Mouse (Mus musculus) heart, embryonic 13.5 days (tissue): ENCODE data around the gene Capn10. TPM values are rescaled to one million over a fixed set of nuclear protein-coding genes. Genes with fewer than 3 reads are reported as not detected.

Experiments
- ATAC-seq: fragments of 200-750 bp; cut with Nextera tagmentation; 2 replicates; pipeline ENCODE4 v1.8.0; 2017; ENCODE audit warnings: moderate TSS enrichment; ENCODE audit not compliant: insufficient number of reproducible peaks, low FRiP score, low TSS enrichment; ENCODE audit errors: extremely low read depth
- H3K27ac ChIP-seq: fragments of 300-500 bp; sonication (generic); replicated peaks from 2 replicates; pipeline ENCODE4 v1.5.1; 2015; ENCODE audit warnings: moderate library complexity, mild to moderate bottlenecking, inconsistent platforms
- H3K27me3 ChIP-seq: fragments of 300-500 bp; sonication (generic); replicated peaks from 2 replicates; pipeline ENCODE4 v1.6.1; 2015; ENCODE audit warnings: mild to moderate bottlenecking, inconsistent platforms
- H3K36me3 ChIP-seq: fragments of 300-500 bp; sonication (generic); 2 replicates; pipeline ENCODE4 v1.6.1; 2015; ENCODE audit warnings: mild to moderate bottlenecking, inconsistent platforms
- H3K4me1 ChIP-seq: fragments of 300-500 bp; sonication (generic); 2 replicates; pipeline ENCODE4 v1.6.1; 2015; ENCODE audit warnings: inconsistent platforms
- H3K4me2 ChIP-seq: fragments of 300-500 bp; sonication (generic); 2 replicates; pipeline ENCODE4 v1.6.1; 2015; ENCODE audit warnings: inconsistent platforms, mild to moderate bottlenecking, moderate library complexity
- H3K4me3 ChIP-seq: fragments of 300-500 bp; sonication (generic); 2 replicates; pipeline ENCODE4 v1.5.1; 2015; ENCODE audit warnings: moderate library complexity, mild to moderate bottlenecking, inconsistent platforms
- H3K9ac ChIP-seq: fragments of 300-500 bp; sonication (generic); 2 replicates; pipeline ENCODE4 v1.6.1; 2015; ENCODE audit warnings: inconsistent platforms, mild to moderate bottlenecking, moderate library complexity
- H3K9me3 ChIP-seq: fragments of 300-500 bp; sonication (generic); 2 replicates; pipeline ENCODE4 v1.6.1; 2016; ENCODE audit warnings: inconsistent platforms
- WGBS: fragments of 180-500 bp; shearing (Covaris S2); methylation state at CpG from one replicate; pipeline ENCODE4 v1.1.7; 2015; ENCODE audit warnings: mixed read lengths; 5-methylcytosine and 5-hydroxymethylcytosine counted together
- polyA plus RNA-seq: library from polyadenylated mRNA; unstranded; fragments of >200 nt; fragmentation: Nextera tagmentation; extraction: Ambion mirVana; gene quantifications from 2 replicates; pipeline ENCODE4 v1.2.1, GENCODE M21; 2015

Capn10 gene
- polyA plus RNA-seq, 1 experiment from 2014 or later: 14.9 TPM

DNA sequence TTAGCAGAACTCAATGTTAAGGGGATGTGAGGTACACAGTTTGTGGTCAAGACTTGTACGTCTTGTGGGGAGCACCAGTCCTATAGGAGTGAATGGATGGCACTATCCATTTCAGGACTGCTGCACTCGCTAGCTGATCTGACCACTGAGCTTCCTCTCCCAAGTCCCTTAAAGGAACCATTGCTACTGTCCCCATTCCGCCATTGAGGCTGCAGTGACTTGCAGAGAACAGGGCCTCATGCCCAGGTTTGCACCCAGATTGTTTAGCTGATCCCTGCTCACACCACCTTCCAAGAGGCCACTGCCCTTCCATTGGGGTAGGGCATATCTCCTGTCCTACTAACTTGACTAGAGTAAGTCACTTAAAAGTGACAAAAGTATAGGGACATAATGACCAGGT, 25.5 kb upstream of the Capn10 start:
- no peak for ATAC-seq
- Histone ChIP-seq H3K27me3 (peaks cover 6% of the 10 kb centered on the region), H3K4me1 (peaks cover 43% of the 10 kb centered on the region), H3K4me3 (no peak overlapping the region), H3K4me2 (no peak overlapping the region), H3K9me3 (no peaks in the 10 kb centered on the region), H3K36me3 (no peaks in the 10 kb centered on the region), H3K27ac (no peak overlapping the region), H3K9ac (no peak overlapping the region)
- WGBS: 92% methylated on average over 3 of the region's 3 CpGs

DNA sequence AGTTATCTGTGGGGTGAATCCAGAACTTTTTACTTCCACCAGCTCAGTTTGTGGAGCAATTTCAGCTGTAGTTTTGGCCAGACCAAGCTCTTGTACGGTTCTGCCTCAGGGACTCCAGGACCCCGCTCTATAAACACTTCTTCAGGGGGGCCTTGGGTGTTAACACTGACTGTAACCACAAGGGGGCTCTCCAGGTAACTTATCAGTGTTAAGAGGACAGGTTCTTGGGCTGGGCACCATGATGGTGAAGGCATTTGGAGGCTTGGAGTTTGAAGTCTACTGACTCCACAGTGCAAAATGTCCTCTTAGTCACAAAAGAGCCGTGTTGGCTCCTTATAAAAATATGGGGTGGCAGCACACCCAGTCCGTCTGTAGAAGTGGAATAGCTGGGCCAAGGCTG, 25.1 kb upstream of the Capn10 start:
- WGBS: 68% methylated on average over 4 of the region's 4 CpGs
- no peak for ATAC-seq
- no peak overlapping the region for H3K9ac ChIP-seq

DNA sequence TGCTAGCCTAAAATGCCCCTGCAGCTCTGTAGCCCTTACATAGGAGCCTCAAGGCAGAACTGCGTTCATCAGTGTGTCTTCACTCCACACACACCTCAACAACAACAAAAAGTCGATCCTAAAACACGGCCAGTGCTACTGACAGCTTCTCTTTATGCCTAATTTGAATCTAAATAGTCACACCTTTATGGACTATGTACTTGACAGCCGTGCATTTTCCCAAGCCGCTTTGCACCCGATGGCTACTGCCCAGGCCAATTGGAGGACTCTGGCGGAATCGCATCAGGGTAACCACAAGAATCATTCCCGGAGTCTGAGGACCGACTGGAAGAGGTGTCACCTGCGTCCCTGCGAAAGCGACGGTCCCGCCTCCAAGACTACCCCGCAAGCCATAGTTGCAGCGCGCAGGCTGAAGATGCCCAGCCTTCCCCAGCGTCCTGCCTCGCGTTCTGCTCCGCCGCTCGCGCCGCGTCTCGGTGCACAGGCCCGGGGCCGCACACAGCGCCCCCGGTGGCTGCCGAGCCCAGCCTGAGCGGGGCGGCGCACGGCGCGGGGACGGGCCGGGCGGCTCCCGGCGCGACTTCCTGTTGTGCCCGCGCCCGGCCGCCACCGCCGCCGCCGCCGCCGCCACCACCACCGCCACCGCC, 23.8 kb upstream of the Capn10 start, which contains the start of gene Rnpepl1:
Gene Rnpepl1, plus strand, starts transcription at position 545 of the 647 bp plus-strand sequence.
- Histone ChIP-seq H3K9ac (peak within 1 kb of the TSS; percentile 93), H3K9me3 (no peaks in the 10 kb centered on the region), H3K4me3 (peak within 1 kb of the TSS; percentile 71), H3K4me2 (peak within 1 kb of the TSS; percentile 96), H3K4me1 (peaks cover 43% of the 10 kb centered on the region), H3K27me3 (peaks cover 6% of the 10 kb centered on the region; the same call in 1 of the 2 replicates), H3K27ac (peak within 1 kb of the TSS; percentile 90), H3K36me3 (peaks cover 17% of the 10 kb centered on the region)
- under 1% methylated on average over 42 of the region's 57 CpGs for WGBS
- ATAC-seq: peak; percentile 49

More for the DNA sequence above, 25.1 kb upstream of the Capn10 start:
- Histone ChIP-seq H3K4me2 (no peak overlapping the region), H3K4me3 (no peak overlapping the region), H3K36me3 (peaks cover 4% of the 10 kb centered on the region), H3K27me3 (peaks cover 6% of the 10 kb centered on the region; the same call in 1 of the 2 replicates), H3K9me3 (no peaks in the 10 kb centered on the region), H3K4me1 (peaks cover 43% of the 10 kb centered on the region), H3K27ac (no peak overlapping the region)

DNA sequence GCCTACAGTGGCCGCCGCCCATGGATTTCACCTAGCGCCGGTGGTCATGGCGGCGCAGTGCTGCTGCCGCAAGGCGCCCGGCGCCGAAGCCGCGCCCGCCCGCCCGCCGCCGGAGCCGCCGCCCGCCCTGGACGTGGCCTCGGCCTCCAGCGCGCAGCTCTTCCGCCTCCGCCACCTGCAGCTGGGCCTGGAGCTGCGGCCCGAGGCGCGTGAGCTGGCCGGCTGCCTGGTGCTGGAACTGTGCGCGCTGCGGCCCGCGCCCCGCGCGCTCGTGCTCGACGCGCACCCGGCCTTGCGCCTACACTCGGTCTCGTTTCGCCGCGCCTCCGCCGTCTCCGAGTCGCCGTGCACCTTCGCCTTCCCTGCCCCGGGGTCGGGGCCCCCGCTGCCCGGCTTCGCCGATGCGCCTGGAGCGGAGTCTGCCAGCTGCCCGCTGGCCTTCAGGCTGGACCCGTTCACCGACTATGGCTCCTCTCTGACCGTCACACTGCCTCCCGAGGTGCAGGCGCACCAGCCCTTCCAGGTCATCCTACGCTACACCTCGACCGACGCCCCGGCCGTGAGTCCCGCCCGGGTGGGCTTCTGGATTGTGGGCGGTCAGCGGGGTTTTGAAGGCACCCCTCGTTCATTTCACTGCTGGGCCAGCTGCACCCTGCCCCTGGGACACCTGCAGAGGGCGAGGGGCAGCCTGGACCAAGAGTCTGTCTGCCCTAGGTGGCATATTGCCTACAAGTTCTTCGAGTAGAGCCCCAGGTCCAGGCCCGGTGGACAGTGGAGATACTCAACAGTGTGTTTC, 23.1 kb upstream of the Capn10 start:
- Histone ChIP-seq H3K4me3 (peak overlapping the region; percentile 71), H3K36me3 (peaks cover 24% of the 10 kb centered on the region), H3K27me3 (peaks cover 6% of the 10 kb centered on the region; the same call in 1 of the 2 replicates), H3K9ac (peak overlapping the region; percentile 93), H3K27ac (peak overlapping the region; percentile 90), H3K9me3 (no peaks in the 10 kb centered on the region), H3K4me1 (peaks cover 43% of the 10 kb centered on the region), H3K4me2 (peak overlapping the region; percentile 96)
- 0 out of 2 replicates have a peak, but pooled peaks have one; percentile 5 for ATAC-seq
- 1% methylated on average over 77 of the region's 85 CpGs for WGBS

DNA sequence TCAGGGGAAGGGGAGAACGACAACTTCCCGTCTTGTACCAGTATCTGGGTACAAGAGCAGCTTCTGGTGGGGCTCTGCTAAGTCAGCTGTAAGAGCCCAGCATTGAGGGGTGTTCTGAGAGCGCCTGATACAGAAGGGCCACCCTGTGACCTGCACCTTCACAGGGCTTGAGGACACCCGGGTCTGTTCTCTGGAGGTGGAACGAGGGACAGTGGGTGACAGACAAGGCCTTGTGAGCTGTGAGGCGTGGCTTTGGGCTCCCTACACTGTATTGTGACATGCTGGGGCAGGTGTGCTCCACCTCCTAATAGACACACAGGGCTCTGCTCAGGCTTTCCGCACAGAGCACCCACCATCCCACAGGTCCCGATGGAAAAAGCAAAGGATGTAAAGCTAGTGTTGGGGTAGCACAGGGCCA, 22.4 kb upstream of the Capn10 start:
- peak overlapping the region; percentile 71 for H3K4me3 ChIP-seq
- peaks cover 30% of the 10 kb centered on the region for H3K36me3 ChIP-seq
- H3K9me3 ChIP-seq: no peaks in the 10 kb centered on the region
- H3K4me1 ChIP-seq: peaks cover 37% of the 10 kb centered on the region
- peaks cover 6% of the 10 kb centered on the region; the same call in 1 of the 2 replicates for H3K27me3 ChIP-seq
- ATAC-seq: no peak
- H3K4me2 ChIP-seq: peak overlapping the region; percentile 96
- 48% methylated on average over 8 of the region's 8 CpGs for WGBS
- peak overlapping the region; percentile 90 for H3K27ac ChIP-seq
- peak overlapping the region; percentile 93 for H3K9ac ChIP-seq

DNA sequence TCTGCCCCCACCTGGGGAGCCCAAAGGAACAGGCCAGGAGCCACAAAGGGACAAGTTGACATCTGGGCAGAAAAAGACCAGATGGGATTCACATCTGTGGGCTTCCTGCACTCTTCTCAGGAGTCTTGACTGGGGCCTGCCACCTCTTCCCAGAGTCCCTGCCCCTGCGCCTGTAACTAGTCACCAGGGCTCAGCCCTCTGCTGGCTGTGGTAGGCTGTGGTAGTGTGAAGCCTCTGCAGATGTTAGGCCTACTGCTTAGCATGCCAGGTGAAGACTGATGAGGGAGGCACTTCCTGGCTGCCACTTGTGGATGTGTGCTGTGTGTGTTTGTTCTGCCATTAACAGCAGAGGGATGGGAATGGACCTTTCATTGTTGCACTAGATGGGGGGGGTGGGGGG, 21.9 kb upstream of the Capn10 start:
- H3K27ac ChIP-seq: no peak overlapping the region
- peaks cover 37% of the 10 kb centered on the region for H3K4me1 ChIP-seq
- WGBS: 64% methylated on average over 1 of the region's 1 CpGs
- peaks cover 6% of the 10 kb centered on the region; the same call in 1 of the 2 replicates for H3K27me3 ChIP-seq
- peaks cover 36% of the 10 kb centered on the region for H3K36me3 ChIP-seq
- ATAC-seq: no peak
- H3K4me2 ChIP-seq: peak overlapping the region; percentile 96
- H3K9me3 ChIP-seq: no peaks in the 10 kb centered on the region
- peak overlapping the region; percentile 71 for H3K4me3 ChIP-seq
- peak overlapping the region; percentile 93 for H3K9ac ChIP-seq

DNA sequence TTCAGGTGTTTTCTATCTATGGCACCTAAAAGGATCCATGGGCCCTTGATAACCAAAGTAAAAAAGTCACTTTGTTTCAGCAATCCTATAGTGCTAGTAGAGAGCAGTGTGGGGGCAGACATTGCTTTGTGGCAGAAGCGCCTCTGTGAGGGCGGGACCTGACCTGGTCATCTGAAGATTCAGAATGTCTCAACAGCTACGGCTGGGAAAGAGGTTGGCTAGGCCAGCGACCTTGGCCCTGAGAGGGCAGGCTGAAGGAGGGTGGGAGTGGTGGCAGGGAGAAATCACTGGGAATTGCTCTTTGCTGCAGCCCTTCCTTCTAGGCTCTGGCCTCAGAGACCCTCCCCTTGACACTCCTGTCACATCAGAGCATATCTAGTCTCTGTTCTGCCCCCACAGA, 19.9 kb upstream of the Capn10 start:
- H3K36me3 ChIP-seq: peaks cover 56% of the 10 kb centered on the region
- H3K4me1 ChIP-seq: peaks cover 29% of the 10 kb centered on the region
- H3K9ac ChIP-seq: no peak overlapping the region
- no peak overlapping the region for H3K4me2 ChIP-seq
- H3K27me3 ChIP-seq: no peaks in the 10 kb centered on the region
- WGBS: 69% methylated on average over 4 of the region's 4 CpGs
- no peak for ATAC-seq
- H3K27ac ChIP-seq: no peak overlapping the region
- H3K4me3 ChIP-seq: no peak overlapping the region
- no peaks in the 10 kb centered on the region for H3K9me3 ChIP-seq

DNA sequence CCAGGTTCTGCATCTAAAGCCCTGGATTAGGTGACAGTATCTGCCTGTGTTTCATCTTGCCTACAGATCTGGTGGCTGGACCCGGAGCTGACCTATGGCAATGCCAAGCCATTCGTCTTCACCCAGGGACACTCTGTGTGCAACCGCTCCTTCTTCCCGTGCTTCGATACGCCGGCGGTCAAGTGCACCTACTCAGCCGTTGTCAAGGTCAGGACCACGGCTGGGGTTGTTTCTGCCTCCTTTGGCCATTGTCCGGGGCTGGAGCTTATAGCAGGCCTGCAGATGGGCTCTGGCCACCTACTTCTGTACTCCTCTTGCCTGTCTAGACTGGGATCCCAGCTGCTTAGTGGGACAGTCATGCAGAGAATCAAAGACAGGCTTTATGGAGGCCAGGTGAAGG, 19.2 kb upstream of the Capn10 start:
- Histone ChIP-seq H3K9ac (no peak overlapping the region), H3K36me3 (peaks cover 63% of the 10 kb centered on the region), H3K4me3 (no peak overlapping the region), H3K4me1 (peaks cover 22% of the 10 kb centered on the region), H3K27me3 (no peaks in the 10 kb centered on the region), H3K4me2 (no peak overlapping the region), H3K27ac (no peak overlapping the region), H3K9me3 (no peaks in the 10 kb centered on the region)
- no peak for ATAC-seq
- 89% methylated on average over 11 of the region's 11 CpGs for WGBS

DNA sequence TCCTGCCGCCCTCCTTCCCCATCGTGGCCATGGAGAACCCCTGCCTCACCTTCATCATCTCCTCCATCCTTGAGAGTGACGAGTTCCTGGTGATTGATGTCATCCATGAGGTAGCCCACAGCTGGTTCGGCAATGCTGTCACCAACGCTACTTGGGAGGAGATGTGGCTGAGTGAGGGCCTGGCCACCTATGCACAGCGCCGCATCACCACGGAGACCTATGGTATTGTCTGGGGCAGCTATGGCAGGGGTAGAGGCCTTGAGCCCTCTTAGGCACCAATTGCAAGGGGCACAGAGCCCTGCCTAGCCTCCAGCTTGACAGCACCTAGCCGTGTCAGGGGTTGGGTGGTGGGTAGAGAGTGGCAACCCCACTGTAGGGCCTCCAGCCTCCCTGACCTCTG, 17.5 kb upstream of the Capn10 start:
- no peak for ATAC-seq
- 86% methylated on average over 9 of the region's 9 CpGs for WGBS

DNA sequence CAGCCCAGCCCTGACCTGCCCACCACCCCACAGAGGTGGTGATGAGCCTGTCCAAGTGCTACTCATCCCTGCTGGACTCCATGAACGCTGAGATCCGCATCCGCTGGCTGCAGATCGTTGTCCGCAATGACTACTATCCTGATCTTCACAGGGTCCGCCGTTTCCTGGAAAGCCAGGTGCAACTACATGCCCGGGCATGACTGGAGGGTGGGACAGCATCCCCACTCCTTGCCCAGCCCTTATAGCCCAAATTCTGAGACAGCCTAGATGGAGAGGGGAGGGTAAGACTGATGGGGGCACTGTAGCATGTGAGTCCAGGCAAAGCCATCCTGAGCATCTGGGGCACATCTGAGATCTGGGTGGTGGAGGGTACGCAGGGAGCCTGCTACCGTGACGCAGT, 15.0 kb upstream of the Capn10 start:
- Histone ChIP-seq H3K9me3 (no peaks in the 10 kb centered on the region), H3K4me2 (no peak overlapping the region), H3K36me3 (peaks cover 71% of the 10 kb centered on the region)

More for the DNA sequence above, 17.5 kb upstream of the Capn10 start:
- H3K4me2 ChIP-seq: no peak overlapping the region
- no peak overlapping the region for H3K27ac ChIP-seq
- H3K9me3 ChIP-seq: no peaks in the 10 kb centered on the region
- no peaks in the 10 kb centered on the region for H3K27me3 ChIP-seq
- H3K9ac ChIP-seq: no peak overlapping the region
- peaks cover 76% of the 10 kb centered on the region for H3K36me3 ChIP-seq
- H3K4me1 ChIP-seq: peaks cover 29% of the 10 kb centered on the region
- H3K4me3 ChIP-seq: no peak overlapping the region

DNA sequence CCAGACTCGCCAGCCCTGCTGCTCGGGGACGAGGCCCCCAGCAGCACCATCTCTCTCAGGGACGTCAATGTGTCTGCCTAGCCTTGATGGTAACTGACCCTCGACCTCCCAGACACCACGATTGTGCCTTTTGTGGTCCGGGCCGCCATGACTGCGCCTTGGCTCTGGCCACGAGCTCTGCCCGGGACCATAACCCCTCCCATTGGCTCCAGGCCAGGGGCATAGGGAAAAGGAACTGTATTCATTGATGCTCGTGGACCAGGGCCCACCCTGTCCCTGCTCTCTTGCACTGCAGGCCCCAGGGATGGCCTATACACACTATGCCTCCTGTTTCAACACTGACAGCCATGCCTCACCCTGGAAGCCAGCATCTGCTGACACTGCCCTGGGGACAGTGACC, 14.4 kb upstream of the Capn10 start:
- Histone ChIP-seq H3K4me1 (peaks cover 22% of the 10 kb centered on the region), H3K4me3 (no peak overlapping the region), H3K27me3 (peaks cover 14% of the 10 kb centered on the region), H3K9ac (no peak overlapping the region), H3K4me2 (no peak overlapping the region), H3K36me3 (peaks cover 65% of the 10 kb centered on the region), H3K9me3 (no peaks in the 10 kb centered on the region), H3K27ac (no peak overlapping the region)
- WGBS: 85% methylated on average over 12 of the region's 12 CpGs
- no peak for ATAC-seq

More for the DNA sequence above, 15.0 kb upstream of the Capn10 start:
- peaks cover 14% of the 10 kb centered on the region for H3K27me3 ChIP-seq
- 96% methylated on average over 11 of the region's 11 CpGs for WGBS
- no peak overlapping the region for H3K4me3 ChIP-seq
- no peak overlapping the region for H3K27ac ChIP-seq
- no peak for ATAC-seq
- H3K4me1 ChIP-seq: peaks cover 22% of the 10 kb centered on the region
- H3K9ac ChIP-seq: no peak overlapping the region
